Mouse (Mus musculus): Measurements from ENCODE around the gene Slc7a4. TPM values are rescaled to one million over a fixed set of nuclear protein-coding genes. Genes with fewer than 3 reads are reported as not detected.

The Slc7a4 gene
- polyA plus RNA-seq, 1 experiment from 2014 or later: 11.8 TPM

DNA sequence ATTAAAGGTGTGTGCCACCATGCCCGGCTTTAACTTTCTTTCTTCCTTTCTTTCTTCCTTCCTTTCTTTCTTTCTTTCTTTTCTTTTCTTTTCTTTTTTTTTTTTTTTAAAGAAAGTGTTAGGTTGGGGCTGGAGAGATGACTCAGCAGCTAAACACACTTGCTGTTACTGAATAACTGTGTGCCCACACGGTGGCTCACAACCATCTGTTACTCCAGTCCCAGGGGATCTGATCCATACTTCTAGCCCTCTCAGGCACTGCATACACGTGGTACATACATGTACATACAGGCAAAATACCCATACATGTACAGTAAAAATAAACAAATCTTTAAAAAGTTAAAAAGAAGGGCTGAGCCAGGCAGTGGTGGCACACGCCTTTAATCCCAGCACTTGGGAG, 28.4 kb upstream of the Slc7a4 start:
- no peak overlapping the region for H3K4me2 ChIP-seq (replicated peaks; ENCODE audit: low read depth, low read length)
- H3K4me1 ChIP-seq (ENCODE audit: insufficient read depth, low read length): no peaks in the 10 kb centered on the region
- 67% methylated on average over 4 of the region's 4 CpGs for WGBS
- no peak overlapping the region for H3K4me3 ChIP-seq (ENCODE audit: low read length)
- no peaks in the 10 kb centered on the region for H3K9me3 ChIP-seq (ENCODE audit: low read length)
- no peaks in the 10 kb centered on the region for H3K27me3 ChIP-seq (ENCODE audit: insufficient read depth, low read length)
- H3K9ac ChIP-seq (replicated peaks; ENCODE audit: low read length): no peak overlapping the region
- H3K27ac ChIP-seq (ENCODE audit: low read length): no peak overlapping the region
- no peak for ATAC-seq (ENCODE audit: low FRiP score, low TSS enrichment)
- no peaks in the 10 kb centered on the region for H3K36me3 ChIP-seq (ENCODE audit: insufficient read depth, low read length)

DNA sequence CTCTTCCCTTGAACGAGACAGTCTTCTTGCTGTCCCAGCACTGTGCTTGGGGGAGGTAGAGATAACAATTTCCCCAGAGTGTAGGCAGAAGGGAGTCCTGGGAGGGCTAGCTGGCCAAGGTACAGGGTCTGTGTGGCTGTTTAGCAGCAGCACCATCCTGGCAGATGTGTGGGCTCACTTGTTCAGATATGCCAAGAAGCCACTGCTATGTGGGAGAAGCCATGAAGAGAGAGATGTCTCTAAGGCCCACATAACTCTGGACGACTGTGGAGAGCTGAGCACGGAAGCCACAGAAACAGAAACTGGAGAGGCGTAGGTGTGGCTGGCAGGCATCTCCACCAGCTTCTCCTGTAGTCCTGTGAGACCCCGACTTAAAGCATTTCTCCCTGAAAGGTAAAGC, 22.7 kb upstream of the Slc7a4 start:
- H3K9me3 ChIP-seq (ENCODE audit: low read length): no peaks in the 10 kb centered on the region
- H3K4me1 ChIP-seq (ENCODE audit: insufficient read depth, low read length): no peaks in the 10 kb centered on the region
- H3K27ac ChIP-seq (ENCODE audit: low read length): no peak overlapping the region
- ATAC-seq (ENCODE audit: low FRiP score, low TSS enrichment): no peak
- H3K27me3 ChIP-seq (ENCODE audit: insufficient read depth, low read length): no peaks in the 10 kb centered on the region
- no peak overlapping the region for H3K4me3 ChIP-seq (ENCODE audit: low read length)
- no peak overlapping the region for H3K4me2 ChIP-seq (replicated peaks; ENCODE audit: low read depth, low read length)
- no peaks in the 10 kb centered on the region for H3K36me3 ChIP-seq (ENCODE audit: insufficient read depth, low read length)
- 76% methylated on average over 5 of the region's 5 CpGs for WGBS
- H3K9ac ChIP-seq (replicated peaks; ENCODE audit: low read length): no peak overlapping the region

DNA sequence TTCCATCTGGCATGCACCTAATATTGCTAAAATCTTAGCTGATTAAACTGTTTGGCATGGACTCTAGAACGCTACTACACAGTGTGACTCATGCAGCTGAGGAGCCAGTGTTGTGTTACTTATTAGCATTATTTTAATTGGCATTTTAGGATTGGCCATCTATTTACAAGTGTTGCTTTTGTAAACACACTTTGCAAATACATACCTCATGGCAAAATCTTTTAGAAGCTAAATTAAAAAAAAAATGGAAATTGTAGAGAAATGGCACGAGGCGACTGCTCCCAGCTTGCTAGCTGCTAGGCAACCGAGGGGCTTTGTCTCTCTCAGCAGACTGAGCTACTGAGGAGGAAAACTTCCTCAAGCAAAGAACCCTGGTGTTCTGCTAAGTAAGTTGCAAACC, 21.9 kb upstream of the Slc7a4 start:
- no peak for ATAC-seq (ENCODE audit: low FRiP score, low TSS enrichment)
- Histone ChIP-seq H3K9me3 (ENCODE audit: low read length) (no peaks in the 10 kb centered on the region), H3K9ac (replicated peaks; ENCODE audit: low read length) (no peak overlapping the region), H3K4me2 (replicated peaks; ENCODE audit: low read depth, low read length) (no peak overlapping the region), H3K27ac (ENCODE audit: low read length) (no peak overlapping the region), H3K27me3 (ENCODE audit: insufficient read depth, low read length) (no peaks in the 10 kb centered on the region), H3K36me3 (ENCODE audit: insufficient read depth, low read length) (no peaks in the 10 kb centered on the region), H3K4me1 (ENCODE audit: insufficient read depth, low read length) (no peaks in the 10 kb centered on the region), H3K4me3 (ENCODE audit: low read length) (no peak overlapping the region)
- WGBS: 59% methylated on average over 4 of the region's 4 CpGs

DNA sequence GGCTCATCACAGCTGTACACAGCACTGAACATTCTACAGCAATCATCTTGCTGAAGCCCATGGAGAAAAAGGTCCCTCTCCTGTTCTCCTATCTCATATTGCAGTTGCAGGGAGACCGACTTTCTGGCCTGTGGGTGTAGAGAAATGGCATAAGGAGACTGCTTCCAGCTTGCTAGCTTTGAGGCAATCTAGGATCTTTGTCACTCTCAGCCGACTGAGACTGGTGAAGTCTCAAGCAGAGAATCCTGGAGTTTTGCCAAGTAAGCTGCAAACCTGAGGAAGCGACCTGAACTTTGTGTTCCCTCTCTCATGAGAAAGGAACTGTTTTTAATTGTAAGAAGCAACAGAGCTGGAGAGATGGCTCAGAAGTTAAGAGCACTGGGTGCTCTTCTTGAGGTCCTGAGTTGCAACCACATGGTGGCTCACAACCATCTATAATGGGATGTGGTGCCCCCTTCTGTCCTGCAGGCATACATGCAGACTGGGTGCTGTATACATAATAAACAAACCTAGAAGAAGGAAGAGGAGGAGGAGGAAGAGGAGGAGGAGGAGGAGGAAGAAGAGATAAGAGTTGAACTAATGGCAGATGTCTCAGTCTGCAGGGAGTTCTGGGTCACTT, 18.0 kb upstream of the Slc7a4 start:
- H3K9me3 ChIP-seq (ENCODE audit: low read length): no peaks in the 10 kb centered on the region
- no peak overlapping the region for H3K27ac ChIP-seq (ENCODE audit: low read length)
- ATAC-seq (ENCODE audit: low FRiP score, low TSS enrichment): no peak
- H3K9ac ChIP-seq (replicated peaks; ENCODE audit: low read length): no peak overlapping the region
- H3K36me3 ChIP-seq (ENCODE audit: insufficient read depth, low read length): no peaks in the 10 kb centered on the region
- H3K4me3 ChIP-seq (ENCODE audit: low read length): no peak overlapping the region
- H3K4me2 ChIP-seq (replicated peaks; ENCODE audit: low read depth, low read length): no peak overlapping the region
- no peaks in the 10 kb centered on the region for H3K4me1 ChIP-seq (ENCODE audit: insufficient read depth, low read length)
- no peaks in the 10 kb centered on the region for H3K27me3 ChIP-seq (ENCODE audit: insufficient read depth, low read length)
- 54% methylated on average over 3 of the region's 3 CpGs for WGBS

DNA sequence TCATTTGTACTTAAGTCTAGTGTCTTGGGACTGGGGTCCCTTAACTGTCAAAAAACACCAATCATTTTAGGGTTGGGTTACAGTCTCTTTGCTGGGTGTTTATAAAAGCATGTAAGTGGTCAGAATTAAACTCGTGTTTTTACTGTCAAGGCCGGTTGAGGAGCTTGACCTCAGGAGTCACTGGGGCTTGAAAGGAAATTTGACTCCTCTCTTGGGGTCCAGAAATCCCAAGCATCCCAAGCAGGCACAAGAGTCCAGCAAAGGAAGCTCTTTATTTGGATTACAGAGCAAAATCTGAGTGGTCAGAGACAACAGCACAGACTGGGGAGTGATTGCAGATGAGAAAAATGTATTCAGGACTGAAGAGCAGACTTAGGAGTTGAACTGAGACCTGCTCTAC, 7.7 kb upstream of the Slc7a4 start:
- Histone ChIP-seq H3K36me3 (ENCODE audit: insufficient read depth, low read length) (no peaks in the 10 kb centered on the region), H3K27ac (ENCODE audit: low read length) (no peak overlapping the region), H3K4me3 (ENCODE audit: low read length) (no peak overlapping the region), H3K9ac (replicated peaks; ENCODE audit: low read length) (no peak overlapping the region), H3K4me1 (ENCODE audit: insufficient read depth, low read length) (no peaks in the 10 kb centered on the region), H3K27me3 (ENCODE audit: insufficient read depth, low read length) (no peaks in the 10 kb centered on the region), H3K9me3 (ENCODE audit: low read length) (peaks cover 9% of the 10 kb centered on the region; the same call in 1 of the 2 replicates), H3K4me2 (replicated peaks; ENCODE audit: low read depth, low read length) (no peak overlapping the region)
- 2% methylated on average over 2 of the region's 2 CpGs for WGBS
- ATAC-seq (ENCODE audit: low FRiP score, low TSS enrichment): peak; percentile 46; the same call in 1 of the 2 replicates

DNA sequence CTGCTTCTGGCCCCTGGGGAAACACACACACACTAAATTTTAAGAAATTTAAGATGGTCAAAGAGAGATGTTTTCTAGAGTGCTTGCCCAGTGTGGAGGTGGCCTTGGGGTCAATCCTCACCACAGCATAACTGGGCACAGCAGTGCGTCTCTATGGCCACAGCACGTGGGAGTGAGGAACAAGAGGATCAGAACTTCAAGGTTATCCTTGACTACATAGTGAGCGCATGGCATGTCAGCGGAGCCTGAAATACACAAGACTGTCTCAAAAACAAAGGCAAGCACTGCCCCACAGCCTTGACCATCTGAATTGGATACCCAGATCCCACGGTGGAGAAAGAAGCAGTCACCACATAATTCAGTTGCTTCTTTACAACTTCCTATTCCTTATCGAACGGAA, 1.5 kb upstream of the Slc7a4 start:
- peaks cover 9% of the 10 kb centered on the region; the same call in 1 of the 2 replicates for H3K9me3 ChIP-seq (ENCODE audit: low read length)
- no peak overlapping the region for H3K4me3 ChIP-seq (ENCODE audit: low read length)
- WGBS: 71% methylated on average over 7 of the region's 7 CpGs
- no peaks in the 10 kb centered on the region for H3K4me1 ChIP-seq (ENCODE audit: insufficient read depth, low read length)
- no peaks in the 10 kb centered on the region for H3K36me3 ChIP-seq (ENCODE audit: insufficient read depth, low read length)
- no peak for ATAC-seq (ENCODE audit: low FRiP score, low TSS enrichment)
- H3K4me2 ChIP-seq (replicated peaks; ENCODE audit: low read depth, low read length): no peak overlapping the region
- H3K9ac ChIP-seq (replicated peaks; ENCODE audit: low read length): no peak overlapping the region
- H3K27ac ChIP-seq (ENCODE audit: low read length): no peak overlapping the region
- no peaks in the 10 kb centered on the region for H3K27me3 ChIP-seq (ENCODE audit: insufficient read depth, low read length)

DNA sequence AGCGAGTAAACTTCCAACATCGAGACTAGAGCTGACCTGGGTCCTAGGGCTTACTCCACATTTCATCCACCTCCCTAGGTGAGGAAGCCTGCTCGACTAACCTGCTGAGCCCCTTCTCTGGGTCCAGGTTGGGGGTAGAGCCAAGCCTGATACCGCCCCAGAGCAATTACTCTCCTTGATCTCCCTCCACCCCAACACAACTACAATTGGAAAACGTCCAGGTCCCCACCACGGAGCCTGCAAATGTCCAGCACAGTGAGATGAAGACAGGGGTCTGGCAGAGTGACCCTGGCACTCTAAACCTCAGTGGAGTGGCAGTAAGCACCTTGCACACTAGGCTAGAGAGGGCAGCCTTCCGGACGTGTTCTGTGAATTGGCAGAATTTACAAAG, 6.2 kb downstream of the Slc7a4 start:
- Histone ChIP-seq H3K4me1 (ENCODE audit: insufficient read depth, low read length) (peaks cover 5% of the 10 kb centered on the region; the same call in 1 of the 2 replicates), H3K9ac (replicated peaks; ENCODE audit: low read length) (peak overlapping the region; percentile 70), H3K27me3 (ENCODE audit: insufficient read depth, low read length) (peaks cover 21% of the 10 kb centered on the region), H3K4me3 (ENCODE audit: low read length) (peak overlapping the region; percentile 55), H3K27ac (ENCODE audit: low read length) (no peak overlapping the region), H3K9me3 (ENCODE audit: low read length) (no peaks in the 10 kb centered on the region), H3K36me3 (ENCODE audit: insufficient read depth, low read length) (no peaks in the 10 kb centered on the region), H3K4me2 (replicated peaks; ENCODE audit: low read depth, low read length) (peak overlapping the region; percentile 75)
- ATAC-seq (ENCODE audit: low FRiP score, low TSS enrichment): no peak
- 13% methylated on average over 8 of the region's 8 CpGs for WGBS

DNA sequence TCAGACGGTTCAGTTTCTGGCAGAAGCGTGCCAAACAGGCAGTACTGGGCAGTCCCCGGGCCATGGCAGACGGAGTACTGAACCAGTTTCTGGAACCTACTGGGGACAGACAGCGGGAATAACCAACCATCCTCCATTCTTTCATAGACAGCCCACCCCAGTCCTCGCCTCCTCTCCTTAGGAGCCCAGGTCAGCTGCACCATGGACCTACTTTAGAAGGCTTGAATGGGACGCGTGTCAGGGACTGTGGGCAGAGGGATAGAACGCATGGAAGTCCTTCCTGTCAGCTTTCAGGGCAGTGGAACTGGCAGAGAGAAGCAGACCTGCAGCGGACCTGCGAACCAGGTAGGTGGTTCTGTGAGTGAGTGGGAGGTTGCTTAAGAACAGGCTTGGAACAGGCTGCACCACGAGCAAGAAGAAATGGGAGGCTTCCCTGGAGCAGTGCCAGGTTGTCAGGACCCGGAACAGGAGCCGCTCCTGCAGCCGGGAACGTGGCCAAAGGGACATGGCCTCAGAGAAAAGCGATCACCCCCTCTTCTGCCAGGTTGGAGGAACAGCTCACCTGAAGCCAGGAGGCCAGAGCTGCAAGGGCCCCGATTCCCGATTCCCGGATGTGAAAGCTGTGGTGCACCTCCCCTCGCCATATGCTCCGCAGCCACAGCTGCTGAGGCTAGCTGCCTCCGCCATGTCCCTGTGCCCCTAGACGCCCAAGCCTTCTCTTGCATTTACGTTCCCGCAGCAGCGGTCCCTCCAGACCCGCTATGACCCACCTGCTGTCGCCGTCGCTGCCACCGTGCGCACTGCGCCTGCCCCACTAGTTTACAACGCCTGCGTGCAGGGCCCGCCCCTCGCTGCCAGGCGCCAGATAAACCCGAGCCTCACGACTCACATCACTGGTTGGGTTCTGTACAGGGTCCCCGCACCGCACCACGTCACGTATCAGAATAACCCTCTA, 6.9 kb downstream of the Slc7a4 start:
- 13% methylated on average over 45 of the region's 45 CpGs for WGBS
- H3K27ac ChIP-seq (ENCODE audit: low read length): 0 out of 2 replicates have a peak overlapping the region, but pooled peaks have one; percentile 7
- H3K27me3 ChIP-seq (ENCODE audit: insufficient read depth, low read length): peaks cover 21% of the 10 kb centered on the region

DNA sequence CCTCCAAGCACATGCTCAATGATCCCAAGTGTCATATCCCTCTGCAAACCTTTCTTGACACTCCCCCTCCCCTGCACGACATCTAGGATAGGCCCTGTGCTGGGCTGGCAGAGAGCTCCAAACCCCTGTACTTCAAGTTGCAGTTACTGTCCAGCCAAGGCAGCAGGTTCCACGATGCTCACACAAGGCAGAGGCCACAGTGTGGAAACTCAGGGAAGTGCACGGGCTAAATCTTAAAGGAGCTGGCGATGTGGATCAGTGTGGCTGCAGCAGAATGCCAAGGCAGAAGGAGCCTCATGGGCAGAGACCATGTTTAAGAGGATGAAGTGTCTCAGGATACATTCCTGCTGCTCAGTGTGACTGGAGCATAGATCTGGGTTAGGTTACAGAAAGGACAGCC, 16.8 kb downstream of the Slc7a4 start:
- Histone ChIP-seq H3K36me3 (ENCODE audit: insufficient read depth, low read length) (no peaks in the 10 kb centered on the region), H3K4me2 (replicated peaks; ENCODE audit: low read depth, low read length) (no peak overlapping the region), H3K27me3 (ENCODE audit: insufficient read depth, low read length) (no peaks in the 10 kb centered on the region), H3K27ac (ENCODE audit: low read length) (no peak overlapping the region), H3K9ac (replicated peaks; ENCODE audit: low read length) (no peak overlapping the region), H3K4me1 (ENCODE audit: insufficient read depth, low read length) (peaks cover 12% of the 10 kb centered on the region), H3K4me3 (ENCODE audit: low read length) (no peak overlapping the region), H3K9me3 (ENCODE audit: low read length) (no peaks in the 10 kb centered on the region)
- ATAC-seq (ENCODE audit: low FRiP score, low TSS enrichment): no peak
- WGBS: 12% methylated on average over 4 of the region's 4 CpGs

More for the DNA sequence above, 6.9 kb downstream of the Slc7a4 start:
- Histone ChIP-seq H3K36me3 (ENCODE audit: insufficient read depth, low read length) (no peaks in the 10 kb centered on the region), H3K4me1 (ENCODE audit: insufficient read depth, low read length) (peaks cover 5% of the 10 kb centered on the region; the same call in 1 of the 2 replicates), H3K4me3 (ENCODE audit: low read length) (peak overlapping the region; percentile 55), H3K9ac (replicated peaks; ENCODE audit: low read length) (peak overlapping the region; percentile 70), H3K9me3 (ENCODE audit: low read length) (no peaks in the 10 kb centered on the region), H3K4me2 (replicated peaks; ENCODE audit: low read depth, low read length) (peak overlapping the region; percentile 75)
- ATAC-seq (ENCODE audit: low FRiP score, low TSS enrichment): peak; percentile 72

DNA sequence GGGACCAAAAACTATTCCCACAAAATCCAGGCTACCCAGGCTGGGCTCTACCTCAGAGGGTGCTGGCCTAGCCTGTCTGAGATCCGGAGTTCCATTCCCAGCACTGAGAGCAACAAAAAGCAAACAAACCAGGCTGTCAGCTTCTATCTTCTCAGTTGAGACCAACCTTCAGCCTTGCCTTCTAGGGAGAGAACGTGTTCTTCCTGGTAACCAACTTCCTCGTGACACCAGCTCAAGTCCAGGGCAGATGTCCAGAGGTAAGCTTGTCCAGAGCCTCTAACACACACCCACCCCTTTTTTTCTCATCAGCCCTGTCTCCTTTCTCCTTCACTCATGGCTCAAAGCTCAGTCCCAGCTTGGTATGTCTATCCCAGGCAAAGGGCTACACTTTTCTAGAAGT, 18.2 kb downstream of the Slc7a4 start:
- H3K9me3 ChIP-seq (ENCODE audit: low read length): no peaks in the 10 kb centered on the region
- no peaks in the 10 kb centered on the region for H3K36me3 ChIP-seq (ENCODE audit: insufficient read depth, low read length)
- 59% methylated on average over 3 of the region's 3 CpGs for WGBS
- no peaks in the 10 kb centered on the region for H3K27me3 ChIP-seq (ENCODE audit: insufficient read depth, low read length)
- H3K4me1 ChIP-seq (ENCODE audit: insufficient read depth, low read length): peaks cover 21% of the 10 kb centered on the region
- no peak overlapping the region for H3K4me2 ChIP-seq (replicated peaks; ENCODE audit: low read depth, low read length)
- no peak overlapping the region for H3K4me3 ChIP-seq (ENCODE audit: low read length)
- no peak overlapping the region for H3K27ac ChIP-seq (ENCODE audit: low read length)
- no peak for ATAC-seq (ENCODE audit: low FRiP score, low TSS enrichment)
- H3K9ac ChIP-seq (replicated peaks; ENCODE audit: low read length): no peak overlapping the region
